Mouse (Mus musculus) adrenal gland, adult (tissue): ENCODE results near the gene Stard13.
A peak's percentile ranks its signal among the peaks of the same experiment; 100 is the strongest.

Experiments used
- DNase-seq, 2 experiments: peaks; one replicate each; pipeline ENCODE4 v3.0.0; 2022 to 2023; ENCODE audit warnings: low spot score in 1 of 2; ENCODE audit not compliant: inconsistent age in 2 of 2

Gene Stard13

GRCm38 (mm10) chr5:151143955-151144354 lies 89.7 kb downstream of the Stard13 start:
- no peak for DNase-seq

- peak; percentile 18 to 82 for DNase-seq
Observed at GRCm38 (mm10) chr5:151142671-151143601, 90.7 kb downstream of the Stard13 start.

- DNase-seq, result peak; percentile 53 to 89
Observed at GRCm38 (mm10) chr5:151142241-151142640, 91.4 kb downstream of the Stard13 start.

- DNase-seq, result peak in 1 of 2 experiments; percentile 68
Observed at GRCm38 (mm10) chr5:151137901-151138300, 95.7 kb downstream of the Stard13 start.

GRCm38 (mm10) chr5:151137311-151137710 lies 96.3 kb downstream of the Stard13 start:
- no peak for DNase-seq

GRCm38 (mm10) chr5:151135965-151136364 lies 97.7 kb downstream of the Stard13 start:
- no peak for DNase-seq

GRCm38 (mm10) chr5:151135078-151135826 lies 98.4 kb downstream of the Stard13 start:
- DNase-seq, result no peak

- no peak for DNase-seq
Observed at GRCm38 (mm10) chr5:151134202-151134601, 99.4 kb downstream of the Stard13 start.

- no peak for DNase-seq
Observed at GRCm38 (mm10) chr5:151133744-151134143, 99.9 kb downstream of the Stard13 start.

- no peak for DNase-seq
Observed at GRCm38 (mm10) chr5:151129762-151130161, 103.9 kb downstream of the Stard13 start.

GRCm38 (mm10) chr5:151127298-151127717 lies 106.3 kb downstream of the Stard13 start:
- DNase-seq, result no peak

GRCm38 (mm10) chr5:151126608-151127005 lies 107.0 kb downstream of the Stard13 start:
- DNase-seq, result no peak

GRCm38 (mm10) chr5:151125985-151126607 lies 107.5 kb downstream of the Stard13 start:
- DNase-seq, result no peak

- DNase-seq, result no peak
Observed at GRCm38 (mm10) chr5:151117846-151118245, 115.8 kb downstream of the Stard13 start.

GRCm38 (mm10) chr5:151116192-151116887 lies 117.3 kb downstream of the Stard13 start:
- DNase-seq, result no peak

GRCm38 (mm10) chr5:151112743-151113142 lies 120.9 kb downstream of the Stard13 start:
- DNase-seq, result peak in 1 of 2 experiments; percentile 41

GRCm38 (mm10) chr5:151111080-151111871 lies 122.4 kb downstream of the Stard13 start:
- no peak for DNase-seq

GRCm38 (mm10) chr5:151110461-151110908 lies 123.2 kb downstream of the Stard13 start:
- peak in 1 of 2 experiments; percentile 64 for DNase-seq

- no peak for DNase-seq
Observed at GRCm38 (mm10) chr5:151109822-151110221, 123.8 kb downstream of the Stard13 start.

GRCm38 (mm10) chr5:151108955-151109354 lies 124.7 kb downstream of the Stard13 start:
- no peak for DNase-seq
